Mouse (Mus musculus) thymus, adult 2 months (tissue): ENCODE results near the gene Slc45a1. TPM values are rescaled to one million over a fixed set of nuclear protein-coding genes. Genes with fewer than 3 reads are reported as not detected.
"Not testable (repeated sequence)": the region's sequence is repeated elsewhere in the genome, so short reads cannot be mapped to it uniquely, and the experiment has no call there.

Experiments
- DNase-seq: peaks from one replicate; pipeline ENCODE4 v3.0.0; 2021
- H3K27ac ChIP-seq: fragments of 200-500 bp; 2 replicates; pipeline ENCODE4 v1.5.1; 2012; ENCODE audit warnings: low read length, control low read depth; ENCODE audit not compliant: control insufficient read depth, insufficient read depth
- H3K27me3 ChIP-seq: fragments of 200-500 bp; 2 replicates; pipeline ENCODE4 v1.6.1; 2012; ENCODE audit warnings: mild to moderate bottlenecking, low read length, moderate library complexity, mixed read lengths; ENCODE audit not compliant: control insufficient read depth, insufficient read depth
- H3K36me3 ChIP-seq: fragments of 200-500 bp; 2 replicates; pipeline ENCODE4 v1.6.1; 2012; ENCODE audit warnings: mild to moderate bottlenecking, low read length, moderate library complexity; ENCODE audit not compliant: control insufficient read depth, insufficient read depth
- H3K4me1 ChIP-seq: fragments of 200-500 bp; replicated peaks from 2 replicates; pipeline ENCODE4 v1.6.1; 2012; ENCODE audit warnings: low read length; ENCODE audit not compliant: control insufficient read depth, insufficient read depth
- H3K4me3 ChIP-seq: fragments of 200-500 bp; 2 replicates; pipeline ENCODE4 v1.5.1; 2012; ENCODE audit warnings: mild to moderate bottlenecking, low read length, control low read depth, moderate library complexity; ENCODE audit not compliant: control insufficient read depth, insufficient read depth
- CTCF ChIP-seq: fragments of 200-500 bp; IDR thresholded peaks from 2 replicates; pipeline ENCODE4 v1.5.1; 2012; ENCODE audit warnings: mild to moderate bottlenecking, control low read depth, low read length, moderate library complexity, borderline replicate concordance; ENCODE audit not compliant: control insufficient read depth, poor library complexity, insufficient read depth; ENCODE audit errors: extremely low read depth
- POLR2A ChIP-seq: fragments of 200-500 bp; IDR thresholded peaks from 2 replicates; pipeline ENCODE4 v1.6.1; 2012; ENCODE audit warnings: mild to moderate bottlenecking, low read length, control low read depth, moderate library complexity; ENCODE audit not compliant: control insufficient read depth, poor library complexity, insufficient read depth; ENCODE audit errors: extremely low read depth
- WGBS: fragments of 180-500 bp; shearing (Covaris S2); methylation state at CpG from one replicate; pipeline ENCODE4 v1.1.7; 2018; 5-methylcytosine and 5-hydroxymethylcytosine counted together
- polyA plus RNA-seq: library from polyadenylated mRNA; depleted of rRNA; stranded (reverse); fragments of >200 nt; gene quantifications from 2 replicates; pipeline ENCODE4 v1.2.3, GENCODE M21; 2012

Slc45a1 gene
- polyA plus RNA-seq, 1 experiment = 0.03 TPM

DNA sequence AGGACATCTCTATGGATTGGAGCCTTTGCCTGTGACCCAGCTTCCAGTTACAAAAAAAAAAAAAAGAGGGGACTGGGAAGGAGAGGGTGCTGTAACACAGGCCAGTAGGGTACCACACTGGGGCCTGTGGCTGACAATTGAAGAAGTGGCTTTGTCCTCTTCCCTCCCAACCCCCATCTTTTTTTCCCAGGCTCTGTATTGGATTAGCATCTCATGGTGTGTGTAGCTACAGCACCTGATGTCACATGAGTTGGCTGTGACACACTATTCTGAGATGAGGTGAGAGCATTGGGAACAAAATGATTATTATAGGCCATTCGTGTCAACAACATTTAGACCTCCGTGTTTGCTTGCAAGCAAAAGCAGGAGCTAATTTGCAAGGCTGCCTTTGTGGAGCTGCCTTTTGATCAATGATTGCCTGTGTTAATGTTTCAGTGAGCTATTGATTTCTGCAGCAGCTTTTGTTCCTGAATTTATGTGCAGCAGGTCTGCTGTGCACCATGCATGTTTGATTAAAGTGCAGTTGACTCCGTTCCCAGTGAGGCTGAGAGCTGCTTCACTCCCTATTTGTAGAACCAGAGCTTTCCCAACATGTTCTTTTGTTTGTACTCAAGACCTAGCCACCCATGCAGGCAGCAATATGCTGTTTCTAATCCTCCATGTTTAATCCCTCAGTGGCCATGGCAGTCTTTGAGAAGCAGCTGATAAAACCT lies 45.4 kb downstream of the Slc45a1 start:
- no peak overlapping the region for H3K4me3 ChIP-seq
- TF ChIP-seq POLR2A (no peak), CTCF (no peak)
- DNase-seq = no peak
- H3K27me3 ChIP-seq = no peaks in the 10 kb centered on the region
- no peaks in the 10 kb centered on the region for H3K4me1 ChIP-seq
- no peak overlapping the region for H3K27ac ChIP-seq
- 94% methylated on average over 3 of the region's 3 CpGs for WGBS
- H3K36me3 ChIP-seq = no peaks in the 10 kb centered on the region

DNA sequence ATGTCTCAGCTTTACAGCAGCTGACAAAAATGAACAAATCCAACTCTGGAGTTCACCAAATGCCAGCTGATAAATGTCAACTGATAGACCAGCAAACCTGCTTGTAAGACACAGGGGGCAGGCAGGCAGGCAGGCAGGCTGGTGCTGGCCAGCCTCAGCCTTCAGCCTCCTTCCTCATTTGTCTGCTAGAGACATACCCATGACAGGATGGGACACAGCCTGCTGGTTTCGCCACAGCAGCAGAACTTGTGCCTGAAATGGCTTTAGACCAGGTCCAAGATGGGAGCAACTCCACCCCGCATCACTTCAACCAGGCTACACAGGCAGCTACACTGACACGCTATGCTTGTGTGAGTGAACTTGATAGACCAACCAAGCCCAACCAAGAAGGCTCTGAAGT lies 46.2 kb downstream of the Slc45a1 start:
- Histone ChIP-seq H3K36me3 (no peaks in the 10 kb centered on the region), H3K4me1 (no peaks in the 10 kb centered on the region), H3K4me3 (no peak overlapping the region), H3K27ac (no peak overlapping the region), H3K27me3 (no peaks in the 10 kb centered on the region)
- TF ChIP-seq POLR2A = no peak
- no peak for TF ChIP-seq CTCF
- no peak for DNase-seq
- 91% methylated on average over 3 of the region's 3 CpGs for WGBS

DNA sequence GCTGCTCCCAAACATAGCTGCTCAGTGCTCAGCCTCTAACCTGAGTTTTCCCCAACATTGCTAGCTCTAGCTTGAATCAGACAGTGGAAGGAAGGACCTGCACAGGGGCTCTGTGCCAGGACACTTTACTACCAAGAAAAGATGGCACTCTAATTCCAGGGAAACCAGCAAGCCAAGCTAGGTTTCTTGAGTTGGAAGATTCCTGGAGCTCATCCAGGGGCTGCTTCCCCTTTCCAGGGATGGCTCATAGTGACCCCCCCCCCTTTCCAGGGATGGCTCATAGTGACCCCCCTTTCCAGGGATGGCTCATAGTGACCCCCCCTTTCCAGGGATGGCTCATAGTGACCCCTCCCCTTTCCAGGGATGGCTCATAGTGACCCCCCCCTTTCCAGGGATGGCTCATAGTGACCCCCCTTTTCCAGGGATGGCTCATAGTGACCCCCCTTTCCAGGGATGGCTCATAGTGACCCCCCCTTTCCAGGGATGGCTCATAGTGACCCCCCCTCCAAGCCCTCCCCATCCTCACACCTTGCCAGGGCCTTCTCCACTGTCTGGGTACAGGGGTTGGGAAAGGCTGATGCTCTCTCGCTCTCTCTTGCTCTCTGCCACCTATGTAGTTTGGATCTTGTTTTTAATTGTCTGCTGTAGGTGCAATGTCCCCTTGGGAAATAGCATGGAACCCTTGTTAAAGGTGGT lies 48.5 kb downstream of the Slc45a1 start:
- Histone ChIP-seq H3K4me1 (peaks cover 9% of the 10 kb centered on the region), H3K27ac (no peak overlapping the region), H3K36me3 (no peaks in the 10 kb centered on the region), H3K27me3 (no peaks in the 10 kb centered on the region), H3K4me3 (no peak overlapping the region)
- WGBS = 100% methylated on average over 1 of the region's 1 CpGs
- no peak for DNase-seq
- TF ChIP-seq CTCF = no peak
- no peak for TF ChIP-seq POLR2A

GRCm38 (mm10) chr4:150601489-150601888 lies 50.5 kb downstream of the Slc45a1 start:
- 82% methylated on average over 10 of the region's 10 CpGs for WGBS
- H3K4me1 ChIP-seq = peaks cover 15% of the 10 kb centered on the region

DNA sequence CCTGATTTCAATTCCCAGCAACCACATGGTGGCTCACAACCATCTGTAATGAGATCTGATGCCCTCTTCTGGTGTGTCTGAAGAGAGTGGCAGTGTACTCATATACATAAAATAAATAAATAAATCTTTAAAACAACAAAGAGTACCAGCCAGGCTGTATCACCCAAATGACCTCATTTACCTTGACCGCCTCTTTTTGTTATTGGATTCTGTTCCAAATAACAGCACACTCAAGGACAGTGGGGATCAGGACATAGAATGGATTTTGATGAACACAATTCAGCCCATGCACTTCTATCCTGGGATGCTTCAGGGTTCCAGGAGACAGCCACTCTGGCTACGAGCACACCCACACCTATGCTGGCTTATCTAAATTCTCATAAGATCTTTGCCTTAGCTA lies 51.5 kb downstream of the Slc45a1 start:
- not testable (repeated sequence) for H3K27ac ChIP-seq, H3K27me3 ChIP-seq, DNase-seq, H3K4me3 ChIP-seq, H3K36me3 ChIP-seq
- WGBS = 97% methylated on average over 2 of the region's 2 CpGs
- peaks cover 15% of the 10 kb centered on the region for H3K4me1 ChIP-seq

More at GRCm38 (mm10) chr4:150601489-150601888, 50.5 kb downstream of the Slc45a1 start:
- Histone ChIP-seq H3K4me3 (no peak overlapping the region), H3K36me3 (no peaks in the 10 kb centered on the region), H3K27me3 (no peaks in the 10 kb centered on the region), H3K27ac (no peak overlapping the region)
- DNase-seq = no peak
- TF ChIP-seq POLR2A (no peak), CTCF (no peak)

- no peak overlapping the region for H3K4me3 ChIP-seq
- H3K27ac ChIP-seq = no peak overlapping the region; the same call in 1 of the 2 replicates
- H3K36me3 ChIP-seq = no peaks in the 10 kb centered on the region
- DNase-seq = no peak
- peaks cover 16% of the 10 kb centered on the region for H3K4me1 ChIP-seq
- WGBS = 80% methylated on average over 3 of the region's 3 CpGs
- no peak for TF ChIP-seq CTCF
- TF ChIP-seq POLR2A = no peak
- H3K27me3 ChIP-seq = no peaks in the 10 kb centered on the region
Observed at GRCm38 (mm10) chr4:150599119-150599992, 52.6 kb downstream of the Slc45a1 start.
